Mouse (Mus musculus) spleen, adult 2 months (tissue): Measurements from ENCODE around the gene Plxna4. TPM values are rescaled to one million over a fixed set of nuclear protein-coding genes. Genes with fewer than 3 reads are reported as not detected.

Experiments used
- DNase-seq, 2 experiments: peaks; one replicate each; pipeline versions ENCODE4 v3.0.0 to v3.0.0-alpha.2; 2012 to 2021; ENCODE audit warnings: low spot score in 2 of 2, low read depth in 1 of 2
- H3K27ac ChIP-seq: fragments of 200-500 bp; 2 replicates; pipeline ENCODE4 v1.5.1; 2012; ENCODE audit warnings: low read length, inconsistent platforms; ENCODE audit not compliant: insufficient read depth
- H3K27me3 ChIP-seq: fragments of 200-500 bp; 2 replicates; pipeline ENCODE4 v1.6.1; 2012; ENCODE audit warnings: mild to moderate bottlenecking, moderate library complexity, low read length, inconsistent platforms; ENCODE audit not compliant: control insufficient read depth, insufficient read depth
- H3K36me3 ChIP-seq: fragments of 200-500 bp; 2 replicates; pipeline ENCODE4 v1.6.1; 2012; ENCODE audit warnings: mild to moderate bottlenecking, low read length, inconsistent platforms; ENCODE audit not compliant: control insufficient read depth, insufficient read depth
- H3K4me1 ChIP-seq: fragments of 200-500 bp; 2 replicates; pipeline ENCODE4 v1.6.1; 2011; ENCODE audit warnings: inconsistent platforms; ENCODE audit not compliant: control insufficient read depth, insufficient read depth, insufficient read length
- H3K4me3 ChIP-seq: fragments of 200-500 bp; 2 replicates; pipeline ENCODE4 v1.5.1; 2011; ENCODE audit warnings: mild to moderate bottlenecking, inconsistent platforms; ENCODE audit not compliant: insufficient read depth, insufficient read length; ENCODE audit errors: extremely low read depth
- CTCF ChIP-seq: fragments of 200-500 bp; IDR thresholded peaks from 2 replicates; pipeline ENCODE4 v1.5.1; 2011; ENCODE audit warnings: mild to moderate bottlenecking, inconsistent platforms; ENCODE audit not compliant: insufficient read depth, insufficient read length, insufficient replicate concordance; ENCODE audit errors: extremely low read depth
- POLR2A ChIP-seq: fragments of 200-500 bp; IDR thresholded peaks from 2 replicates; pipeline ENCODE4 v1.6.1; 2011; ENCODE audit warnings: low read depth, low read length, inconsistent platforms
- WGBS: fragments of 180-500 bp; shearing (Covaris S2); methylation state at CpG from one replicate; pipeline ENCODE4 v1.1.7; 2018; 5-methylcytosine and 5-hydroxymethylcytosine counted together
- polyA plus RNA-seq: library from polyadenylated mRNA; depleted of rRNA; stranded (reverse); fragments of >200 nt; gene quantifications from 2 replicates; pipeline ENCODE4 v1.2.3, GENCODE M21; 2012

Plxna4 gene
- polyA plus RNA-seq, 1 experiment, result 1.0 TPM

GRCm38 (mm10) chr6:32210139-32210538 lies 377.9 kb downstream of the Plxna4 start:
- H3K4me3 ChIP-seq, result no peak overlapping the region
- TF ChIP-seq POLR2A, result no peak
- TF ChIP-seq CTCF, result no peak
- WGBS, result 91% methylated on average over 7 of the region's 7 CpGs
- no peak overlapping the region for H3K27ac ChIP-seq
- no peaks in the 10 kb centered on the region for H3K36me3 ChIP-seq
- H3K4me1 ChIP-seq, result no peaks in the 10 kb centered on the region
- no peak for DNase-seq
- no peaks in the 10 kb centered on the region for H3K27me3 ChIP-seq

DNA sequence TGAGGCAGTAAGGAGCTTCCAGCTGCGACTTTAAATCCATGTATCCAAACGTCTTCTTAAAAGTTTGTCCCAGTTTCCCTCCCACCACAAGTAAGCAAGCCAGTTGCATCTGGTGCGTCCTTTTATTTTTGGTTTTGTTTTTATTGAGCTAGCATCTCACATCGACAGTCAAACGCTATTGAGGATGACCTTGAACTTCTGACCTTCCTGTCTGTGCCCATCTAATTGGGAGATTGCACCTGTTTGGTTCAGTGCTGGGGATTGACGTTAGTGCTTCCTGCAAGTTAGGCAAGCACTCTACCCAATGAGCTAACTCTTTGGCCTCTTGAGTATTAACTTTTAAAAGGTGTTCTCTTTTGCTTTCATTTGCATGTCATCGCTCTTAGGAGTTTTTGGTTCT lies 379.0 kb downstream of the Plxna4 start:
- WGBS, result 82% methylated on average over 7 of the region's 7 CpGs
- no peak overlapping the region for H3K27ac ChIP-seq
- no peak for TF ChIP-seq CTCF
- TF ChIP-seq POLR2A, result no peak
- H3K27me3 ChIP-seq, result no peaks in the 10 kb centered on the region
- no peaks in the 10 kb centered on the region for H3K4me1 ChIP-seq
- no peak for DNase-seq
- H3K4me3 ChIP-seq, result no peak overlapping the region
- no peaks in the 10 kb centered on the region for H3K36me3 ChIP-seq

DNA sequence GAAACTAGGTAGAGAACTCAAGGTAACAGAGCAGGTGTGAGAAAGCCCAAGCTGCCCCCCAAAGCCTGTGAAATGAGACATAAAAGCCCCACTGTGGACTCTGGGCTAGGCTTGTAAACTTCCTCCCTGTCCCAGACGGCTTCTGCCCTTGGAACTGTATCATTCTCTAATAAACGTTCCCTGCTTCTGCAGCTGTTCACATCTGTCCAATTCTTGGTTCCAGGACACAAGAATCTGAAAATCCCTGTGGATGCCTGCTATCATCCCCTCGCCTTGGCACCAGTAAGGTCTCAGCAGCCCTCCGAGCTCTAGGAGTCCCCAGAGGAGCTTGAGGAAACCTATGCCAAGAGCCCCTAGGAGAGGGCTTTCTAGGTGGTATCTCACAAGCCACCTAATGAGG lies 383.7 kb downstream of the Plxna4 start:
- Histone ChIP-seq H3K27ac (no peak overlapping the region), H3K27me3 (no peaks in the 10 kb centered on the region), H3K4me3 (no peak overlapping the region), H3K4me1 (no peaks in the 10 kb centered on the region), H3K36me3 (no peaks in the 10 kb centered on the region)
- WGBS, result 86% methylated on average over 4 of the region's 4 CpGs
- no peak for DNase-seq
- no peak for TF ChIP-seq CTCF
- TF ChIP-seq POLR2A, result no peak

- TF ChIP-seq CTCF (no peak), POLR2A (no peak)
- DNase-seq, result no peak
- no peaks in the 10 kb centered on the region for H3K27me3 ChIP-seq
- 70% methylated on average over 4 of the region's 4 CpGs for WGBS
- no peaks in the 10 kb centered on the region for H3K36me3 ChIP-seq
- H3K4me1 ChIP-seq, result no peaks in the 10 kb centered on the region
- no peak overlapping the region for H3K27ac ChIP-seq
- no peak overlapping the region for H3K4me3 ChIP-seq
Measured at GRCm38 (mm10) chr6:32203389-32203788, 384.6 kb downstream of the Plxna4 start.

DNA sequence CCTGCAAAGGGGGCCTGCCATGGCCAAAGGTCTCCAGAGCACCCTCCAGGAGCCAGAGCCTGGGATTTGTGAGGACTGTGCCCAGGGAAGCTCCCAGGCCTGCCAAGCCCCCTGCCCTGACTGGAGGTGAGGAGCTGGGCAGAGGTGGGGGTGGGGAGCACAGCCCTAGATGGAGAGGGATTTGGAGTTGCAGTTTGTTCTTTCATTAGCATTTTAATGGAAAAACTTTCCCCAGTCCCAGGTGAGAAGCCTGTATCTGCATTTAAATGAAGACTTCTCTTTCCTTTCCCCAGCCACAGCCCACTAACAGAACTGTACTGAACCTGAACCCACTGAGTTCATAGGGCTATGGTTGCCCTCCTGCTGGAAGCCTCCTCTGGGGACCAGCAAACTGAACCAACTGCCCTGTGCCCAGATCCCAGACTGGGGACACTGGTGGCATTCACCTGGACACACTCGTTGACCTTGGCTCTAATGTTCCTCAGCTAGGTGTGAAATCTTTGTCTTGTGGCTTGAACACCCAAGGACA lies 385.3 kb downstream of the Plxna4 start:
- 71% methylated on average over 1 of the region's 1 CpGs for WGBS
- Histone ChIP-seq H3K4me3 (no peak overlapping the region), H3K27me3 (no peaks in the 10 kb centered on the region), H3K36me3 (no peaks in the 10 kb centered on the region), H3K4me1 (no peaks in the 10 kb centered on the region), H3K27ac (no peak overlapping the region)
- DNase-seq, result no peak
- no peak for TF ChIP-seq CTCF
- TF ChIP-seq POLR2A, result no peak

DNA sequence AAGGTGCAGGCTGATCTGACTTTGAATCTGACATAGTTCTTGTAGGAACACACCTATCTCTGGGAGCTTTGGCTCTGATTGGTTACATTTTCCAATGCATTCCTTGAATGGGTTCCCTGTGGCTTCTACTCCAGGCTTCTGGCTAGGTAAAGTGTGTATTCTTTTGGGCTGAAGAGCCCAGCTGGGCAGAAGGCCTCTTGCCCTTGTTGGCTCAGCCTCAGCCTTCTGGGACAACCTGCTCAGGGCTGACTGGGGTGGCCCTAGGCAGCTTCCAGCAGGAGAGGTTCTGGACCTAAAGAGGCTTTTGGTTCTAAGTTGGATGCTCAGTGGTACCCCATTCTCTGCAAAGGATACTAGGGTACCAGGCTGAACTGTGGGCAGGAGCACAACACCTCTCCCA lies 386.5 kb downstream of the Plxna4 start:
- Histone ChIP-seq H3K36me3 (no peaks in the 10 kb centered on the region), H3K27ac (no peak overlapping the region), H3K27me3 (no peaks in the 10 kb centered on the region), H3K4me1 (no peaks in the 10 kb centered on the region), H3K4me3 (no peak overlapping the region)
- DNase-seq, result no peak
- TF ChIP-seq CTCF (no peak), POLR2A (no peak)

DNA sequence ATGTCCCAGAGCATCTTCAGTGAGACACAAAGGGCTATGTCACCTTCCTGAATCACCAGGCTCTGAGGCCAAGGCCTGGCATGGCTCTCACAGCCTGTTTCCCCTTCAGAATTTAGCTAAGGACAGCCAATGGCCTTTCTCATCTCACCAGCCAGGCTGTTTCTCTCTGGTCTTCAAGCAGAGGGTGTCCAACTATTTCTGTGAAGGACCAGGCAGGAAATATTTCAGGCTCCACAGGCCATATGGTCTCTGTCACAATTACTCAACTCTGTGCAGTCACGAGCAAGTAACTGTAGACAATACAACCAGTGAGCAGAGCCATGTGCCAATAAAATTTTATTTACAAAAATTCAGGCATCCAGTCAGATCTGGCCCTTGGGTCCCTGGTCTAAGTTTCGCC lies 388.4 kb downstream of the Plxna4 start:
- whole genome bisulfite sequencing, result 76% methylated on average over 2 of the region's 2 CpGs
- H3K27me3 ChIP-seq, result no peaks in the 10 kb centered on the region
- no peaks in the 10 kb centered on the region for H3K36me3 ChIP-seq

More for the DNA sequence above, 388.4 kb downstream of the Plxna4 start:
- Histone ChIP-seq H3K27ac (no peak overlapping the region), H3K4me3 (no peak overlapping the region), H3K4me1 (no peaks in the 10 kb centered on the region)
- TF ChIP-seq CTCF (no peak), POLR2A (no peak)
- no peak for DNase-seq
